Mouse (Mus musculus) adrenal gland, postnatal 10 days (tissue): ENCODE results near the gene Pop7. TPM values are rescaled to one million over a fixed set of nuclear protein-coding genes. Genes with fewer than 3 reads are reported as not detected.
A peak's percentile ranks its signal among the peaks of the same experiment; 100 is the strongest.

Experiments used
- DNase-seq: peaks from one replicate; pipeline ENCODE4 v3.0.0; 2021; ENCODE audit warnings: mixed read lengths
- total RNA-seq, 2 experiments: library from RNA; stranded (reverse); gene quantifications; 2 replicates each; pipeline ENCODE4 v1.2.3; 2021

Pop7 gene
- total RNA-seq, 2 experiments from 2014 or later = 23.8 to 27.2 TPM

GRCm38 (mm10) chr5:137528247-137528968, 26.1 kb upstream of the Pop7 start:
- DNase-seq = no peak

DNA sequence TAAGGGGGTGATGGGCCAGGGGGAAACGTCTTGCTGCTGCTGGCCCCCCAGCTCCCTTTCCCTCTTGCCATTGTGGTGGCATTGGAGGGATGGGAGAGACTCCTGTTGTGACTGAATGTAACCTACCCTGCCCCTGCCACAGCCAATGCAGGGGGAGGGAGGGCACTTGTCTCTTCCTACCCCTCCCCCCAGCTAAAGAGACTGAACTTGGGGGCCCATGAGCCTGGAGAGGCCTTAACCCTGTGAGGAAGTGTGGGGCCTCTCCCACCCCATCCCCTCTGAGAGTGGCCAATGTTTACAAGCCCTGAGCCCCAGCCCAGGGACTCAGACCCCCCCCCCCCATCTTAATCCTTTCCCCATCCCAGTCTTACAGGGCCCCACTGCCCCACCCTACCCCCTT, 25.1 kb upstream of the Pop7 start:
- no peak for DNase-seq

GRCm38 (mm10) chr5:137526192-137526936, 24.0 kb upstream of the Pop7 start:
- DNase-seq = peak; percentile 67

- DNase-seq = no peak
These were observed 23.2 kb upstream of the Pop7 start for GRCm38 (mm10) chr5:137525511-137525910.

DNA sequence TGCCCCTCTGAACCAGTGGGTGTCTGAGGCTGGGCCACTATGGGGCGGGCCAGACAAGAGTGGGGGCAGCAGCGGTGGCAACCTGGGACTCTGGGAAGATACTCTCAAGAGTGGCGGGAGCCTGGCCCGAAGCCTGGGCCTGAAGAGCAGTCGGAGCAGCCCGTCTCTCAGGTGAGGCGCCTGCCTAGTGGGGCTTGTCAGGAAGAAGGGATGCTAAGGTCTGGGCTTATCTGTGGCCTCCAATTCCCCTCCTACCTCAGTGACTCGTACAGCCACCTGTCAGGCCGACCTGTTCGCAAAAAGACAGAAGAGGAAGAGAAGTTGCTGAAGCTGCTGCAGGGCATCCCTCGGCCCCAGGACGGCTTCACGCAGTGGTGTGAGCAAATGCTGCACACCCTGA, 22.4 kb upstream of the Pop7 start:
- DNase-seq = no peak

- no peak for DNase-seq
These were observed 21.9 kb upstream of the Pop7 start for GRCm38 (mm10) chr5:137524251-137524515.

DNA sequence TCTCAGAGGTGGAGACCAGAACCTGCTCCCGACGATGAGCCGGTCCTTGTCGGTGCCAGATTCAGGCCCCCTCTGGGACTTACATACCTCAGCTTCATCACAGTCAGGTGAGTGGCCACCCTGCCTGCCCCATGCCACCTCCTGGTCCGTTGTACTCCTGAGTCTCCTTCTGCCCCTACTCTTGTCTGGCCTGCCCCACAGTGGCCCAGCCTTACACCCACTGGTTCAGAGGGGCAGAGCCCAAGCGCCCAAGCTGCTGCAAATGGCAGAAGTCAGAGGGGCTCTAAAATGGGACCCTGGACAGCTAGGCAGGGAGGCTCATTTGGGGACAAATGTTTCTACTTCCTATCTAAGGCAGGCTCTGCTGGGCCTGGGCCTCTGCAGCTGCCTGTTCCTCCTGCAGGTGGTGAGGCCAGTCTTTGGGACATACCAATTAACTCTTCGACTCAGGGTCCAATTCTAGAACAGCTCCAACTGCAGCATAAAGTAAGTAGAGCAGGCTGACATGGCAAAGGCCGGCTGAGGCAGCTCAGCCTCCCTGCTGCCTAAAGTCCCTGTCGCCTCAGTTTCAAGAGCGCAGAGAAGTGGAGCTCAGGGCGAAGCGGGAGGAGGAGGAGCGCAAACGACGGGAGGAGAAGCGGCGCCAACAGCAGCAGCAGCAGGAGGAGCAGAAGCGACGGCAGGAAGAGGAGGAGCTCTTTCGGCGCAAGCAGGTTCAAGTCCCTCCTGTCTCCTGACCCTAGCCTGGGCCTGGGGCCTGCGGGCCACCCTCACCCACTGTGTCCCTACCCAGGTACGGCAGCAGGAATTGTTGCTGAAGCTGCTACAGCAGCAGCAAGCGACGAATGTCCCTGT, 21.3 kb upstream of the Pop7 start:
- no peak for DNase-seq

DNA sequence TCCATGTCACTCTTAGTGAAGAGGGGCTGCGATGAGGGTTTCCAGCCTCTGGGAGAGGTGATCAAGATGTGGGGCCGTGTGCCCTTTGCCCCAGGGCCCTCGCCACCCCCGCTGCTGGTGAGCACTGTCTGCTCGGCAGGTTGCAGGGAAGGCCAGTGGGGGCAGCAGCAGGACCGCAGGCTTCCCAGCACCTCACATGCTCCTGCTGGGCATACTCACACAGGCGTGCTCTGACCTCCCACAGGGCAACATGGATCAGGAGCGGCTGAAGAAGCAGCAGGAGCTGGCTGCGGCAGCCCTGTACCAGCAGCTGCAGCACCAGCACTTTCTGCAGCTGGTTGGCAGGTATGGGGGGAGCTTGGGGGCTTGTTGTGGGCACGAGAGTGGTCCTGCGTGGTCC, 20.4 kb upstream of the Pop7 start:
- no peak for DNase-seq

DNA sequence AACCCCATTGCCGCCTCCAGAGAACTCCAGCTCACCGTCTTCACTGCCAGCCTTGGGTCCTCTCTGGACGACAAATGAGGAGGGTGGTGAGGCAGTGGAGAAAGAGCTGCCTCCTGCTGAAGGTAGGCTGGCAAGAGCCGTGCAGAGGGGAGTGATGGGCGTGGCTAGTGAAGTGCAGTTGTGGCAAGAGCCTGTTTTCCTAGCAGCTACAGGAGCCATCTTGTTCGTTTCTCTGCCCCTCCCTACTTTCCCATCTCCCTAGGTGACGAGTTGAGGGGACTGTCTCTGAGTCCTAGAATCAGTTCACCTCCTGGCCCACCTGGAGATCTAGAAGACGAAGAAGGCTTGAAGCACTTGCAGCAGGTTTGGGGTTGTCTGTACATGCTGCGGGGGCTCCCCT, 19.5 kb upstream of the Pop7 start:
- no peak for DNase-seq

DNA sequence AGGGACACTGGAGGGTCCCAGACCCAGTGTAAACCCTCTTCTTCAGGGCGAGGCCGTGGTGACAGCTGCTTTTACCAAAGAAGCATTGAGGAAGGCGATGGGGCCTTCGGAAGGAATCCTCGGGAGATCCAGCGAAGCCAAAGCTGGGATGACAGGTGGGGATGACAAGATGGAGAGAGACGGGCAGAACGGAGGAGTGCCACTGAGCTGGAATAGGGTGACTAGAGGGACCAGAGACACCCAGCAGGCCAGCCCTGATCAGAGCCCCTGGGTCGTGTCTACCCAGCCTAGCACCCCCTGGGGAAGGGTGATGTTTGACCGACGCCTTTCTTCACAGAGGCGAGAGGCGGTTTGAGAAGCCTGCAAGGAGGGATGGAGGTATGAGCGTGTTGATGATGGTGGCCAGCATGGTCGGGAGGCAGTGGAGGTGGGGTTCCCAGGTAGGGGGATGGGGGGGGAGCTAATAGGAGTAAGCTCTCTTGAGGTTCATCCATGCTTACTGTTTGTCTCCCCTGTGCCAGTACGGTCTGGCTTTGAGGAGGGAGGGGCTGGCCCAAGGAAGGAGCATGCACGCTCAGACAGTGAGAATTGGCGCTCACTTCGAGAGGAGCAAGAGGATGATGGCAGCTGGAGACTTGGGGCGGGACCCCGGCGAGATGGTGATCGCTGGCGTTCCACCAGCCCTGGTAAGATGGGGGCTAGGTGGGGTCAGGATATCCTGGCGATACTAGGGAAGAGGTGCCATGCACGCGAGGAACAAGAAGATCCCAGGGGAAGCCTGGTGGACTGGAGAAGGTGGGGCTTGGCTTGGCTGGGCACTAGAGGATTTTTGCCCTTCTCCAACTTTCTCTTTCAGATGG, 17.6 kb upstream of the Pop7 start:
- DNase-seq = no peak

GRCm38 (mm10) chr5:137518436-137518835, 16.1 kb upstream of the Pop7 start, which contains the start of gene Gigyf1:
Gene Gigyf1 (plus strand): TSS chr5:137518548.
- peak; percentile 69 for DNase-seq

DNA sequence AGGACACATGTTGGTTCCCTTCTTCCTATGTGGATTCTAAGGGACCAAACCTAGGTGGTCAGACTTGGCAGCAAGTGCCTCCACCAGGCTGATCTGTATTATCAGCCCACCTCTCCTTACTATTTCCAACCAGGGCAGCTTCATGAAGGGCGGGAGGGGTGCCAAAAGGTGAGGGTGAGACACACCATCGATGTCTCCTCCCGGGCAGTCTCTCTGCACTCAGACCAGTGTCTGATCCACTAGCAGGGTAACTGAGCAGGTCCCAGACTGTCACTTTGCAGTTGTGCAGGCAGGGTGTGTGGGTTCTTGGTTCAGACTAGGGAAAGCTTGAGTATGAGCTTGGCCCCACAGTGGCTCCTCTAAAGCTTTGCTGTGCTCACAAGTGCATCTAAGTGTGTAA, 12.5 kb upstream of the Pop7 start:
- no peak for DNase-seq

- DNase-seq = peak; percentile 66
These were observed 11.8 kb upstream of the Pop7 start for GRCm38 (mm10) chr5:137513951-137514721.

DNA sequence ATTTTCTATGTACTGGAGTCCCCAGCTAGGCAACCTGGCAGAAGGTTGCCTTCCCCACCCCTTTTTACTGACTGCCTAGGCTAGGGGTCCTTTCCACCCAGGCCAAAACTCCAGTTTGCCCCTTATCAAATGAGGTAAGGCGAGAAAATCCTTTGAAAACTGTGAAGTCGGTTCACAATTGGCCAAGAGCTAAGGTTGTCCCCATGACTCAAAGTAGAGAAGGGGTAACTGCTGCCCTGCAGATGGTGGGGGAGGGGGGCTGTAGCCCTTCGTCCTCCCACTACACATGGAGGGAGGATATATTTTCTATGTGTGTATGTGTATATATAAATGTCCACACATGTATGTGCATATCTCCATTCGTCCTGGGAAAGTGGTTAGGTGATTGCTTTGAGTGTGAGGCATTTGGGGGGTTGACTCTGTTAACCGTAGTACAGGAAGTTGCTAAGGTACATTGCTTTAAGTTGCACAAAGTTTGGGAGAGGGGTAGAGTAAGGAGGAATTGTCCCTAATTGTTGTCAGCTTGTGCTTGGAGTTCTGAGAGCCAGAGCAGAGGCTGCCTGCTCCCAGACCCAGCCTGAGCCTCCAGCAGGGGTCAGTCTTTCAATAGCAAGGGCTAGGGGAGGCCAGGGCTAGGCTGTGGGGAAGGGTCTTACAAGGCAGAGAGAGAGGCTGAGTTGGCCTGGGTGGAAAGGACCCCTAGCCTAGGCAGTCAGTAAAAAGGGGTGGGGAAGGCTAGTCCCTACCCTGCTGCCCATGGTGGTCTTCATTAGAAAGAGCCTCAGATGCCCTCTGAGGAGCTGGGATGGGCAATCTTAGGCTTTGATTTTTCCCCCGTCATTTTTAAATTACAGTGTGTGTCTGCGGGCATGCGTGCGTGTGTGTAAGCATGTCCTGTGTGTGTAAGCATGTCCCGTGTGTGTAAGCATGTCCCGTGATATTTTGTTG, 10.8 kb upstream of the Pop7 start:
- peak; percentile 62 for DNase-seq

DNA sequence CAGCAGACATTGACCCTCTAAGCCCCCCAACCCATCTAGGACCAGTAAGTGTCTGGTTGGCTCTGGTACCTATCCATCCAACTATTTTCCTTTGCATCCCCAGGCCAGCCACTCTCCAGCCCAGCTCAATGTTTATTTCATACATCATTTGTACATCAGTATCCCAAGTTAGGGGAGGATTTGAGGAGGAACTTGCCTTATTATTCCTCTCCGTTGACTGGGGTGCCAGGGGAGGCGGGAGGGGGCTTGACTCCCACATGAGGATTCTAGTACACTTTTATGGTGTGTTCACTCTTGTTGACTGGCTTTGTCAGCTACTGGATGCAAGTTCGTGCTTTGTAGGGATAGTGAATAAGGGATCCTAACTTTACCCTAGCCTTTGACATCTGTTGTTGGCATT, 9.4 kb upstream of the Pop7 start:
- no peak for DNase-seq

DNA sequence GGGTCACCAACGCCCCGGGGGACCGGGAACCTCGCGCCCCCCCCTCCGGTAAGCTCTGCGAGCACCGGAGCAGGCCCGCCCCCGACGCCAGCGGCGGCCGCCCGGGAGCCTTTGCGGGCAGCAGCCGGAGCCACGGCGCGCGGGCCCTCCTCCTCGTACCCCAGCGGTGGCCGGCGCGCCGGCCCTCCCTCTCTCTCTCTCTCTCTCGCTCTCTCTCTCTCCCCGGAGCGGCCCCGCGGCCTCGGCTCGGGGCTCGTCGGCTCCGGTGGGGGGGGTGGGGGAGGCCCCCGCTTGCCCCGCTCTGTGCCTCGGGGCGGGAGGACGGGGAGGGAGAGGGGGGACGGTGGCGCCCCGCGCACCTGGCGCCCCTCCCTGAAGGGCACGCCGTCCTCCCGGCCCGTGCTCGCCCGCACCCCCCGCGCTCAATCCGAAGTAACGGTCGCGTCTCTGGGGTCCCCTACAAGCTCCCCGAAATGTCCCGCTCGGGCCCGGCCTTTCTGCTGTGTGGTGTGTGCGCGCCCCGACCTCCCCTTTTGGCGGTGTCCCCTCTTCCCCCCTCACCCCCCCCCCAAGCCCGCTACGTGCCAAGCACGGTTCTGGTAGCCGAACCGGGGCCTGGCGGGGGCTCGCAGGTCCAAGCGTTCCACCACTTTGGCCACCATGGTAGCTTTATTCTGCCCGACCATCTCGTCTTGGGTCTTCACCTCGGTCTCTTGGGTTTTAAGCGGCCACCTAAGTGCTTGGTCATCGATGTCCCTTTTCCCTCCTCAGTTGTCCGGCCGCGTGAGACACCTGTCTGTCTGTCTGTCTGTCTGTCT, 8.5 kb upstream of the Pop7 start:
- no peak for DNase-seq

GRCm38 (mm10) chr5:137510014-137510501, 7.7 kb upstream of the Pop7 start:
- peak; percentile 84 for DNase-seq

GRCm38 (mm10) chr5:137504041-137504440, 1.7 kb upstream of the Pop7 start:
- DNase-seq = peak; percentile 44

- peak; percentile 86 for DNase-seq
These were observed 371 bp upstream of the Pop7 start for GRCm38 (mm10) chr5:137502667-137503110.
